Mouse (Mus musculus) megakaryocyte, embryonic 14.5 days (primary cell): Measurements from ENCODE around the gene Baiap2l1.

Experiments
- FLI1 ChIP-seq: IDR thresholded peaks from 2 replicates; pipeline ENCODE4 v1.6.1; 2012; ENCODE audit warnings: low read length, inconsistent platforms, mixed read lengths
- GATA1 ChIP-seq: IDR thresholded peaks from 3 replicates; pipeline ENCODE4 v1.6.1; 2012; ENCODE audit warnings: mixed read lengths, low read length, inconsistent platforms, borderline replicate concordance

DNA sequence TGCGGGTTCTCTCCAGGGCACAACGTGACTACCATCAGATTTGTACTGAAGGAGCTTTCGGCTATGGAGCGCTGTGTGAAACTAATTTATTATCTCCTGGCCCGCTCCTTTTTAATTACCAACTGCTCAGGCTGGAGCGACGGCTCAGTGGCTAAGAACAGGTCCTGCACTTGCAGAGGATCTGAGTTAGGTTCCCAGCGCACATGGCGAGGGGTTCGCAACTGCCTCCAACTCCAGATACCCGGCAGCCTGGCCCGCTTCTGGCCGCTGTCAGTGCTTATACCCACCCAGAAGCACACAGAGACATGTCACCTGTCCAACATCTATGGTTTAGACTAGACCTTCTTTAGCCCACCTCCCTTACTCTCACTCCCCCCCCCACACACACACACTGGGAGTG is 78.0 kb downstream of the Baiap2l1 start:
- no peak for TF ChIP-seq FLI1
- TF ChIP-seq GATA1 = no peak
